Mouse (Mus musculus) bone marrow, adult 2 months (tissue): ENCODE measurements around the gene Gm15517. TPM values are rescaled to one million over a fixed set of nuclear protein-coding genes. Genes with fewer than 3 reads are reported as not detected.

Experiments used
- H3K27ac ChIP-seq: fragments of 200-500 bp; 2 replicates; pipeline ENCODE4 v1.5.1; 2012; ENCODE audit warnings: low read depth, mild to moderate bottlenecking, control low read depth, inconsistent platforms, low read length; ENCODE audit not compliant: control insufficient read depth, poor library complexity, insufficient read depth
- H3K4me1 ChIP-seq: fragments of 200-500 bp; 2 replicates; pipeline ENCODE4 v1.6.1; 2011; ENCODE audit warnings: low read length; ENCODE audit not compliant: control insufficient read depth, insufficient read depth
- H3K4me3 ChIP-seq: fragments of 200-500 bp; replicated peaks from 2 replicates; pipeline ENCODE3; 2011; ENCODE audit warnings: mild to moderate bottlenecking, low read depth, low read length, control low read depth; ENCODE audit not compliant: control insufficient read depth
- CTCF ChIP-seq: fragments of 200-500 bp; IDR thresholded peaks from 2 replicates; pipeline ENCODE4 v1.5.1; 2011; ENCODE audit warnings: low read length, control low read depth; ENCODE audit not compliant: control insufficient read depth, insufficient read depth
- POLR2A ChIP-seq: fragments of 200-500 bp; IDR thresholded peaks from 2 replicates; pipeline ENCODE4 v1.6.1; 2011; ENCODE audit warnings: low read depth, mild to moderate bottlenecking, control low read depth, low read length, borderline replicate concordance; ENCODE audit not compliant: control insufficient read depth
- WGBS: fragments of 180-500 bp; shearing (Covaris S2); methylation state at CpG from one replicate; pipeline ENCODE4 v1.1.7; 2018; 5-methylcytosine and 5-hydroxymethylcytosine counted together
- polyA plus RNA-seq: library from polyadenylated mRNA; stranded (reverse); fragments of >200 nt; gene quantifications from 2 replicates; pipeline ENCODE4 v1.2.4, GENCODE M21; 2011; ENCODE audit warnings: low replicate concordance; ENCODE audit not compliant: missing spikeins, insufficient read depth, insufficient read length

Gm15517 gene
- polyA plus RNA-seq, 1 experiment: not detected

DNA sequence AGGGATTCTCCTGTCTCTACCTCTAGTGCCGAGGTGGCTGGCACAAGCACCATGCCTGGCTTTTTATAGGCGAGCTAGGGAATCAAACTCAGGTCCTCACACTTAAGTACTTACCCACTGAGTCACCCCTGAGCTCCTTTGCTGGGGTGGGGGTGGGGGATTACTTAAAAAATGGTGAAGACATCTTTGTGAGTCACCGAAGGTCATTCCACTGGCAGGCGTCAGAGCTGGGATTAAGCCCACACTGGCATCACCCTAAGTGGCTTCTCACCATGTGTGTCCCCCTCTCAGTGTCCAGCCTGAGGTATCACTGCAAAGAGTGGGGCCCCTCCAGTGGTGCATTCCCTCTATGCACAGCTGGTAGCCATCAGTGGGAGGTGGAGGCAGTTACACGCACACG lies 837 bp upstream of the Gm15517 start:
- WGBS: 72% methylated on average over 6 of the region's 6 CpGs

DNA sequence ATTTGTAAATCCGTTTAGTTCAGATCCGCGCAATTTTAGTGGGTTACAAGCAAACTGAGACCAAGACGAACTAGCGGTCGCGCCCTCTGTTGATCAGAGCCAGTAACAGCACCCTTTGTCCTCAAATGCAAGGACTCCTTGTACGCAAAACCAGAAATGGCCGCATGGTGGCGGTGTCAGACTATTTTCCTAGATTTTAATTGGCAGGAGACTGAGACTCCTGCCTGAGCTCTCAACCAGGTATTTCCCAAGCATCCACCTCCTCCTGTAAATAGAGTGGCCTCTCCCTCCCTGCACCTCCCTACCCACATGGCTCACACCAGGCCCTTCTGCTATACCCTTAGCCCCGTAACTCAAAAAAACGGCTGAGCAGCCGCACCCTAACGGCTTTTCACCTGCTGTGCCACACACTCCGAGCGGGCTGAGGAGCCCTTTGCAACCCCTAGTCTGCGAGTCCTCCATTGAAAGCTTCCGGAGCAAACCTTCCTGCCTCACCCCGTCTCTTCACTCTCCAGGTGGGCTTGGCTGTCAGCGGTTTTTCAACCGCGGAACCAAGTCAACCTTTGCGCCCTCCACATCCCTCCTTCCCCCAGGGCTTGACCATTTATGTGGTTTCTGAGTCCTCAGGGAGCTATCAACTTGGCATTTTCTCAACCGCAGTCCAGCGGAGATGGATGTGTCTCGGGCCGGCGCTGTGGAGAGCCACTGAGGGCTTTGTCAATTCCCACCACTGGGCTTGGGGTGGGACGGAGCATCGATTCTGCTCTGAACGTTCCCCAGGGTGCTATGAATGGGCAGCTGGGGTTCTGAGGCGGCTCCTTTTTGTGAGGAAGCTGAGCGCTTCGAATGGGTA lies 1.8 kb downstream of the Gm15517 start:
- TF ChIP-seq POLR2A (no peak), CTCF (peak; percentile 90)
- no peaks in the 10 kb centered on the region for H3K4me1 ChIP-seq
- H3K4me3 ChIP-seq: no peak overlapping the region
- no peak overlapping the region for H3K27ac ChIP-seq
- 3% methylated on average over 34 of the region's 34 CpGs for whole genome bisulfite sequencing

More for the DNA sequence above, 837 bp upstream of the Gm15517 start:
- no peak overlapping the region for H3K27ac ChIP-seq
- no peak overlapping the region for H3K4me3 ChIP-seq
- no peaks in the 10 kb centered on the region for H3K4me1 ChIP-seq
- TF ChIP-seq POLR2A (no peak), CTCF (no peak)

DNA sequence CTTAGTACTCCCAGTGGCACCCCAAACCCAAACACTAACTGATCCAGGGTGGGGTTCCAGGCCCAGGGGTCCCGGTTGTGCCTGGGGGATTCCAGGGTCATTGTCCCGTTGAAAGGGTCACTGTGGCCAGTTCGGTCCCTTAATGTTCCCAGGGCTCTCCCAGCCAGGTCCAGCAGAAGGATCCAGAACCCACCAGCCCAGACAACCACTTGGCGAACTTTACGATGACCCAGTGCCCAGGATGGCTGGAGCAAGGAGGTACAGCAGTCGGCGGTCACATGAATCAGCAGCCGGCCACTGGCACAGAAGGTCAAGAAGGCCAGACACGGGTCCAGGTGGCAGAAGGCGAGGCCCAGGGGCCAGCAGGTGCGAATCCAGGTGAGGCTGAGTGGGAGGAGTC lies 6.9 kb downstream of the Gm15517 start:
- 68% methylated on average over 11 of the region's 11 CpGs for WGBS
- H3K4me1 ChIP-seq: no peaks in the 10 kb centered on the region

DNA sequence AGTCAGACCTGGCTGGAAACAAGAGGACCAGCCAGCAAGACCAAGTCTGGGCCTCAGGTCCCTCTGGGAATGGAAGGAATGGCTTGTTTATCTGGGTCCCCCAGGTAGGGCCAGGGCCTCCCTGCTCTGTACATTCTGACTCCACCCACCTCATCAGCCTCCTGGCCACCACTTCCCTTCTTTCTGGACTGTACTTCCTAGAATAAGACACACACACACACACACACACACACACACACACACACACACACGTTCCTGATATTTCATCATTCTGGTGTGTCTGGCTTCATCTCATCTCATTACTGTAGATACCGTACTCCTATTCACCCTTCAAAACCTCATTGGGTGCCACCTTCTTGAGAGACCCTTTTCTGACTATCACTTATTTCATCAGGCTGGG lies 8.2 kb downstream of the Gm15517 start:
- no peak overlapping the region for H3K27ac ChIP-seq
- H3K4me3 ChIP-seq: no peak overlapping the region
- WGBS: 35% methylated on average over 2 of the region's 2 CpGs
- no peaks in the 10 kb centered on the region for H3K4me1 ChIP-seq
- no peak for TF ChIP-seq CTCF
- TF ChIP-seq POLR2A: no peak

More for the DNA sequence above, 6.9 kb downstream of the Gm15517 start:
- H3K4me3 ChIP-seq: no peak overlapping the region
- H3K27ac ChIP-seq: no peak overlapping the region
- no peak for TF ChIP-seq POLR2A
- TF ChIP-seq CTCF: no peak

DNA sequence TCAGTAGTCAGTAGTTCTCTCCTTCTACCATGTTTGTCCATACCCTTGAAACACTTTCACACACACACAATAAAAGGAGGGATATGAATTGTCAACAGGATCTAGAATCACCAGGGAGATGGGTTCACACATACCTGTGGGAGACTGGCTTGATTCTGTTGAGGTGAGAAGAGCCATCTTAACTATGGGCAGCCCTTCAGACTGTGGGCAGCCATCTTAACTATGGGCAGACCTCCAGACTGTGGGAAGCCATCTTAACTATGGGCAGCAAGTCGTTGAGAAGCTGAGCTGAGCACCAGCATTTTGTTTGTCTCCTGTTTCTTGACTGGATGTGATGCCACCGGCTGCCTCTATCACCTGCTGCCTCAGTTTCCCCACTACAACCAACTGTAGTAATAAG lies 10.1 kb downstream of the Gm15517 start:
- no peaks in the 10 kb centered on the region for H3K4me1 ChIP-seq
- TF ChIP-seq POLR2A (no peak), CTCF (no peak)
- WGBS: 60% methylated on average over 2 of the region's 2 CpGs
- H3K27ac ChIP-seq: no peak overlapping the region
- H3K4me3 ChIP-seq: no peak overlapping the region

DNA sequence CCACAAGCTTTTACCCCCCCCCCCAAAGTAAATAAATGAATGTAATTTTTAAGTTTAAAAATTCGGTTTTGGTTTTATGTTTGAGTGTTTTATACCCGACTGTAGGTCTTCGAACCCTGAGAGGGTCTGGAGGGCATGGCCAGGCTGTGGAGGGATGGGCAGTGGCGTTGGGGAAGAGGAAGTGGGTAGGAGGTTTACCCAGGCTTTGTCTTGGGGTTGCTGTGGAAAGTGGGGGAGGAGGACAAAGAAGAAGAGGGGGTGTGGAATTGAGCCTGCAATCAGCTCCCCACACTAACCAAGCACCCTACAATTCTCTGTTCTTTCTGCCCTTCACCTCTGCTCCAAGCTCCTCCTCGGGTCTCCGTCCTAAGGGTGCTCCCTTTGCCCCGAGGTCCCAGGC lies 11.3 kb downstream of the Gm15517 start:
- no peak overlapping the region for H3K27ac ChIP-seq
- WGBS: 66% methylated on average over 7 of the region's 7 CpGs
- no peaks in the 10 kb centered on the region for H3K4me1 ChIP-seq
- no peak for TF ChIP-seq CTCF
- TF ChIP-seq POLR2A: no peak
- no peak overlapping the region for H3K4me3 ChIP-seq

DNA sequence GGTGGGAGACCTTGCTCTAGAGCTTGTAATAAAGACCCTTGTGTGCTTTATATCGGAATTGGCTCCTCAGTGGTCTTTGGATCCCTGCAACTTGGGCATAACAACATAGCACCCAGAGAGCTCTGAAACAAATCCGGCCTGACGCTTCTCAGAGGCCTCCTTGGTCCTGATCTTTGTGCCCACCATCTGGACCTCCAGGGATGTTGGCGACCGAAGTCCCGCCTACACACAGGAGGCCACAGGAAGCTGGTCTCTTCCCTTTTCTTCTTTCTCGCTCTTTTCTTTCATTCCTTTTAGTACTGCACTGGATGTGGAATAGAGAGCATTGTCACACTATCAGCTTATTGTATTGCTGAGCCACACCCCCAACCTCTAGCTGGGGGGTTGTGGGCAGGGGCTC lies 12.2 kb downstream of the Gm15517 start:
- WGBS: 68% methylated on average over 7 of the region's 7 CpGs
- no peaks in the 10 kb centered on the region for H3K4me1 ChIP-seq
- no peak for TF ChIP-seq POLR2A
- no peak overlapping the region for H3K4me3 ChIP-seq
- no peak overlapping the region for H3K27ac ChIP-seq

DNA sequence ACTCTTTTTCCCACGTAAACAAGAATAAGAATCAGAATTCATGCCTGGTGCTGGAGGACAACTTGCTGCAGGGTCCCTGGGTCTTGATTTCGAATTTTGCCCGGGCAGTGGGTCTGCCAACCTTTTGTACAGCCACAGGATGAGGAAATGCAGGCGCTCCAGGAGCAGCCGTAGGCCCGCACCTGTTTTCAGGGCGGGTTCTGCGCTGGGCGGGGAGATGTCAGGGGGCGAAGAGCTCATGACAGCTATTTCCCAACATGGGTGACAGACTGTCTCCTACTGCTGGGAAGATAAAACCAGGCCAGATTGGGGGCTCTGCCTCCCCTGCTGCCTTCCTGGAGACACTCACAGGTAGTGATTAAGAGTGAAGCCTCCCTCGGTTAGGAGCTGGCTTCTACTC lies 12.8 kb downstream of the Gm15517 start:
- 72% methylated on average over 11 of the region's 11 CpGs for WGBS
- Histone ChIP-seq H3K4me3 (no peak overlapping the region), H3K4me1 (no peaks in the 10 kb centered on the region), H3K27ac (no peak overlapping the region)
- TF ChIP-seq POLR2A (no peak), CTCF (no peak)

DNA sequence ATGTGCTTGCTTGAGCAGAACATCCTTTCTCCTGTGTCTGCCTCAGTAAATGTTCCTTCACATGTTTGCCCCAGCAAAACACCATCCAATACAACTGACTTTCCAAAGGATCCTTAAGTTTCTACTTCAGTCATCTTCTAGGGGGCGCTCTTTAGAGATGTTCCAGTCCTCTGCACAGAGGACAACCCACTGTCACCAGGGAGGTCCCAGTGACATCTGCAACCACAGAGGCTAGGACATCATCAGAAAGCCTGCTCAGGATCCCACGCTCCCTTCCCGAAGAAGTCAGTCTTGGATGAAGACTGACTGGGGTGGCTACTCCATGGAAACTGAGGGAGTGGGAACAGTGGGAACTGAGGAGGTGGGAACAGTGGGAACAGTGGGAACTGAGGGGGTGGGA lies 14.3 kb downstream of the Gm15517 start:
- Histone ChIP-seq H3K4me1 (no peaks in the 10 kb centered on the region), H3K27ac (no peak overlapping the region), H3K4me3 (no peak overlapping the region)
- WGBS: 80% methylated on average over 3 of the region's 3 CpGs
- TF ChIP-seq CTCF (no peak), POLR2A (no peak)
